Mouse (Mus musculus): Measurements from ENCODE around the gene Dnah2.

Dnah2 gene

DNA sequence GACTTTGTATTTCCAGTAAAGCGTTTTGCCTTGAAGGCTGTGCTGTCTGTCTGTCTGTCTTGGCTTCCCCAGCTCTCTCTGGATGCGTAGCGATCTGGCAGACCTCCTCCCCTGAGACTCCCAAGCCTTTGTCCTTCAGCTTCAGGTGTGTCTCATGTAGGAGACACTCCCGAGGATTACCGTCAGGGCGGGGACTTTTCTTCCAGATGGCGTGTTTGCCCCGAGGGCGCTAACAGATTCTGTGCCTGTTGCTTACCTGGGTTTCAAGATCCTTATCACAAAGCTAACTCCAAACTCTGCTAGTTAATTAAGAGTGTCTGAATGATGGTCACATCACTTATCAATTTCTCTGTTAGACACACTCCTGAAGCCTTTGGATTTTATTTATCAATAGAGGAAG lies 79.6 kb downstream of the Dnah2 start:
- DNase-seq (ENCODE audit: low read depth, low spot score), result no peak

DNA sequence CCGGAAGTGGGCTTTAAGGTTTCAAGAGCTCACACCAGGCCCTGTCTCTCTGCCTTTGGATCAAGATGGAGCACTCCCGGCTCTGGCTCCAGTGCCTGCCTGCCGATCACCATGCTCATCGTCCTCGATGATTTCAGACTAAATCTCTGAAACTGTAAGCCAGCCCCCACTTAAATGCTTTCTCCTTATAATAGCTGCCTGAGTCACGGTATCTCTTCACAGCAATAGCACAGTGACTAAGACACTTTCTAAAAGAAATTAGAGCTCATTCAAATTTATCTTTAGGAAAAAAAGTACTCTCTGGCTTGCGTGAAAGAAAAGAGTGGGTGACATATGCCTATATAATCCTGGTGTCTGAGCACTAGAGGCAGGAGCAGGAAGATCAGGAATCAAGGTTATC lies 84.9 kb downstream of the Dnah2 start:
- no peak for DNase-seq (ENCODE audit: low read depth, low spot score)

DNA sequence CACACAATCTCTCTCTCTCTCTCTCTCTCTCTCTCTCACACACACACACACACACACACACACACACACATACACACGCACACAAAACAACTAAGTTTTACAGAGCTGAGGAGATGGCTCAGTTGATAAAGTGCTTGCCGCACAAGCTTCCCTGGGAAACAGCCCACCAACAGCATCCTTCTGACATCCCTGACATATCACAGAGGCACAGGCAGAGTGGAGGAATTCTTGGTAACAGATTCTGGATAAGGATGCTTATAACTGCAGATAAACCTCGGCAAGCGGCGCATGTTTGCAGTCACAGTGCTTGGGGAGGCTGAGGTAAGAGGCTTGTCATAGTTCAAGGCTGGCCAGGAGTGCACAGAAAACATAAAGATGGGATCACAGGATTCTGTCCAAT lies 87.3 kb downstream of the Dnah2 start:
- no peak for DNase-seq (ENCODE audit: low read depth, low spot score)

DNA sequence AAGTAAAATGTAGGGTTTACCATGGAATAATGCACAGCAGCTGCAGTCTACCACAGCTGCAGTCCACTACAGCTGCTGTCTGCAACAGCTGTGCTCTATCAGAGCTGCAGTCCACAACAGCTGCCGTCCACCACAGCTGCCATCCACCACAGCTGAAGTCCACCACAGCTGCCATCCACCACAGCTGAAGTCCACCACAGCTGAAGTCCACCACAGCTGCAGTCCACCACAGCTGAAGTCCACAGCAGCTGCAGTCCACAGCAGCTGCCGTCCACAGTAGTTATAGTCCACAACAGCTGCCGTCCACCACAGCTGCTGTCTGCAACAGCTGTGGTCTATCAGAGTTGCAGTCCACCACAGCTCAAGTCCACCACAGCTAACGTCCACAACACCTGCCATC lies 89.0 kb downstream of the Dnah2 start:
- DNase-seq (ENCODE audit: low read depth, low spot score), result no peak

DNA sequence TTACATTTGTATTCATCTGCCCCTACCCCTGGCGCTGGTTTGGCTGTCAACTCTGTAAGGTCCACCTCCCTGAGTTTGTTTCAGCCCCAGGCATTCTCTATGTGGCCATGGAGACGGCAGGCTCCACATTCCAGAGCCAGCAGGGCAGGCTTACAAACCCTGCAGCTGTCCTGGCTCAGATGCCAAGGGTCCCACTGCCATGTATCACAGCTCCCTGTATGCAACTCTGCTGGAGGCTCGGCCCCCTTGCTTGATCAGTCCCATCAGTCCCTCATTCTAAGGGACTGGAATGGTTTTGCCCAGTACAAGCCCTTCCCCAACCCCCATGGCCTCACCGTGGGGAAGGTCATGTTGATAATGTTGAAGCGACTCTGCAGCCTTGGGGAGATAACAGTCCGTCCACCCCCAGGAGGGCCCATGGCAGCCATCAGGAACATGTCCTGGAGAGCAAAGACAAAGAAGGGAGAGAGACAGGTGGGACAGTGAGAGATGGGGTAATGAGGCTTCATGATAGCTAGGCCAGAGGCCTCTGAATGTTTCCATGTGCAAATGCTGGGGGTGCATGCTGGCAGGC lies 91.8 kb downstream of the Dnah2 start:
- no peak for DNase-seq (ENCODE audit: low read depth, low spot score)

DNA sequence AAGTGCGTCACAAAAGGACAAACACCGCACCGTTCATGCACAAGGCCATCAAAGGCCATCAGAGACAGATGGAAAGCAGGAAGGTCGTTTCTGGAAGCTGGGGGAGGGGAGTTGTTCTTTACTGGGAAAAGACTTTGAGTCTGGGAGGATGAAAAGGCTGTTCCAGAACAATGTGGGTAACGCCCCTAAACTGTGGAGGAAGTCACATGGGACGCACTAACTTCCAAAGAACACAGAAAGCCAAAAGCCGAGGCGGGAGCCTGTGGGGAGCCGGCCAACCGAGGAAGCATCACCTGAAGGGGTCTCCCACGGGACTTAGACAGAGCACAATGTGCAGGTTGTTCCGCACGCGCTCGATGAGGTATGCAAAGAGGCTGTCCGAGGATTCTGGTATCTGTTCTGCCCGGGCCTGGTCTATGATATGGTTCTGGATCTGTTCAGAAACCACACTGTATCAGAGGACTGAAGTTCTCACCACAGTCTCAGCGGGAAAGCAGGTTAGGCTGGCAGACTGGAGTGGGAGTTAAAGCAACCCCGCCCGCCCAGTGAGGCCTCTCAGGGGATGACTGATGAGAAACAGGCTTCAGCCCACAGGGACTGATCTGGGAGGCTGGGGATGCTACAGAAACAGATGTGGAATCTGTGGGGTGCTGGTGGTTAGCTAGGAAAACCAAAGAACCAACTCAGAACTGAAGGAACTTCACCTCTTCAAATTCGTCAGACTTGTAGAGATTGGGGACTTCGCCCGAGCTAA lies 96.6 kb downstream of the Dnah2 start:
- no peak for DNase-seq (ENCODE audit: low read depth, low spot score)

DNA sequence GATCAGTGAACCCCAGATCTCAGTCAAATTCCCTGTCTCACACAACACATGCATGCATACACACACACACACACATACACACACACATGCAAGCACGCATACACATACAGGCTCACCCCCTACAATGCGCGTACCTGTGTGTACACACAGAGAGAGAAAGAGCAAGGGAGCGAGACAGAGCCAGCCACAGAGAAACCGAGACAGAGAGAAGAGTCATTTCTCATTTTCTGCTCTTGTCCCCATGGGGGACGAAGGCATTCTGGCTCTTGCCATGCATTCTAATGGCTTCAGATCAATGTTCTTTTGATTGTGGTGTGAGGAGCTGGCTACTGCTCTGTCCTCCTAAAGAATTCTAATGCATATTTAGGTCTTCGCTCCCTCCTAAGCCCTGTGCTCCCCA lies 101.6 kb downstream of the Dnah2 start:
- no peak for DNase-seq (ENCODE audit: low read depth, low spot score)

DNA sequence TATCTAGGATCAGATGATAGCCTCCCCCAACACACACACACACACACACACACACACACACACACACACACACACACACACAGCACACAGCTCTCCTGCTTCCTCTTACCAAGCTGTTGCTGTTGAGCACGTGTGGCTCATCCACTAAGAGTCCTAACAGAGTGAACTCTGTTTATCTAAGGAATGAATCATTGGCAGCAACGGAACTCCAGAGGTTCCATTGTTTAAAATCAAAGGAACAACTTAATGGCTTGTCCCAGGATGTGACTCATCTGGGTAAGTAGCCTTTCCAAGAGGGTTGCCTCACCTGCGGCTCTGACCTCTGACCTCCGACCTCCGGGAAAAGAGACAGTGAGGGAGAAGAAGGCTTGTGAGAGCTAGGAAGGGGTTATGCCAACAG lies 105.6 kb downstream of the Dnah2 start:
- no peak for DNase-seq (ENCODE audit: low read depth, low spot score)

DNA sequence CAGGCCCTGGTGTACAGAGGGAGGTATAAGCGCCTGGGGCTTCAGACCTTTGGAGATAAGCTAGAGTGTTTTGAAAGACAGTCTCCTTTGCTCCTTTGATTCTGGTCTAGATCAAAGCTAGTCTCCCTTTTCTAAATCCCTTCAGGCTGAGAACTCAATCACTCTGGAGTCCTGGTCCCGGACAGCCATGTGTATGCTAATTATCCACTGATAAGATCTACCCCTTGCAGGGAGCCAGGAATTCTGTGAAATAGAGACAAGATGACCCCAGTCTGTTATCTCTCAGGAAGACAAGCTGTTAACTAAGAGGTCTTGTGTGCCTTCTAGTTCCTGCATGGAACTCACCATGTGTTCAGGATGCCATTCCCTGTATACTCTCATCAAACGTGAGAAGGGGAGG lies 111.6 kb downstream of the Dnah2 start:
- DNase-seq (ENCODE audit: low read depth, low spot score), result no peak

DNA sequence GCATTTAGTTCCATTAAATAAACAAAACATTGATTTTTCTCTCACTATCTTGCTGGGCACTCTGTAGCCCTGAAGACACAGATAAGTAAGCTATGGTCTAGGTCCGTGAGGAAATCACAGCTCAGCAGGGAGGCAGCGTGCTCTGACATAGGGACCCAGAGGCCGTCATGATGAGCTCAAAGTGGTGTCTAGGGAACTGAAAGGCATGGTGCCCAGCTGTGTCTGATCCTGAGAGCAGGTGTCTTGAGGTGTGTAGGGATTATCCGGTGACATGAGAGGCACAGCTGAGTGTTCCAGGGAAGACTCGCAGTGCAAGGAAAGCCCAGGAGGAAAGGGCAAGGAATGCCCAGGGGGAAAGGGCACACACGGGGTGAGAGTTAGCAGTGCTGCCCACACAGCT lies 115.7 kb downstream of the Dnah2 start:
- no peak for DNase-seq (ENCODE audit: low read depth, low spot score)

DNA sequence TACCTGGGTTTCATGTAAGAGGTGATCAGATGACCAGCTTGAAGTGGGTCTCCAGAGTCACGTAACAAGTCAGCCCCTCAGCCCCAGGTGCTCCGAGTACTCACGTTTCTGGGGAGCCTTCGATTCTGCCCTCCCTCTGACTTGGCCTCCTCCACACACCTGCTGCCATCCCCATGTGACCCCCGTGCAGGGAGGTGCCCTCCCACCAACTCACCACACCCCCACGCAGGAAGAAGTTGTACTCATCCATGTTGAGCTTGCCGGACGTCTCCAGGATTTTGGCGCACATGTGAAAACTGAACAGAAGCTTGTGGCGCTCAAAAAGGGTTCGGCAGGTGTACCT lies 116.3 kb downstream of the Dnah2 start:
- no peak for DNase-seq (ENCODE audit: low read depth, low spot score)

DNA sequence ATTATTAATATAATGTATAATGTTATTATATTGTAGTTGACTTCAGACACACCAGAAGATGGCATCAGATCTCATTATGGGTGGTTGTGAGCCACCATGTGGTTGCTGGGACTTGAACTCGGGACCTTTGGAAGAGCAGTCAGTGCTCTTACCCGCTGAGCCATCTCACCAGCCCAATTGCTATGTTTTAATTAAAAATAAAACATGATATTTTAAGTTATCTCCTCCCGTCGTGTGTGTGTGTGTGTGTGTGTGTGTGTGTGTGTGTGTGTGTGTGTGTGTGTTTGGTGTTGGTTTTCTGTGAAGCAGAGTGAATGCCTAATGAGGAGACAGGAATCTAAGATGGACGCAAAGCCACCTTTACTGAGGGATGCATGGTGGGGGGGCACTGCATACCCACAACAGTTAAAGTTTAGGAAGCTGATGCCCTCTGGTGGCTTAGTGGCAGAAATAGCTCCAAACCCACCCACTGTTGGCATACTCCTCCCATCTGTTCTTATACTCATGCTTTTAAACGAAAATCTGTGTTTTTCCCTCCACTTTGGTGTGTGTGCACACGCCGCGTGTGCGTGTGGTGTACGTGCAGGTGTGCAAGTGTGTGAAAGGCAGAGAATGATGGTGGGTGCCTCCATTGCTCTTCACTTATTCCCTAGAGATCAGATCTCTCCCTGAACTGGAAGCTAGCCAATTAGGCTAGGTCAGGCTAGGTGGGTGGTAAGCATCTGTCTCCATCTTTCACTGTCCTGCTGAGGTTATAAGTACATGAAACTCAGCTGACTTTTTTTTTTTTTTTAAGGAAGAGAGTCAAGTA lies 116.9 kb downstream of the Dnah2 start:
- peak; percentile 65 for DNase-seq (ENCODE audit: low read depth, low spot score)

DNA sequence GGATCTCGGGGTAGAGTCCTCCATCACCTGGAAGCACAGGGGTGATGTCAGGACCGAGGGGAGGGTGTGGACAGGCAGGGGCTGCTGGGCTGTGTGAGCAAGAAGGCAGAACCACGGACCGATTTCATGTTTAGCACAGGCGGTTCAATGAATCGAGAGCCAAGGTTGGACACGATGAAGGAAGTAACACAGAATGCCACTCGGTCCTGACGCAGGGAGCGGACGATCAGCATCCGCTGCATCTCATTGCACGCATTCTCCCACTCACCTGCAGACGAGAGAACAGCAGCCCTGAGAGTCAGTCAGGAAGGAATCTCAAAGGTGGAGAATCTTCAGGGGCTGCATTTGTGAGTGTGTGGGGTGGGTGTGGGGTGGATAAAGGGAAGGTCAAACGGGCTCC lies 118.3 kb downstream of the Dnah2 start:
- DNase-seq (ENCODE audit: low read depth, low spot score), result no peak

DNA sequence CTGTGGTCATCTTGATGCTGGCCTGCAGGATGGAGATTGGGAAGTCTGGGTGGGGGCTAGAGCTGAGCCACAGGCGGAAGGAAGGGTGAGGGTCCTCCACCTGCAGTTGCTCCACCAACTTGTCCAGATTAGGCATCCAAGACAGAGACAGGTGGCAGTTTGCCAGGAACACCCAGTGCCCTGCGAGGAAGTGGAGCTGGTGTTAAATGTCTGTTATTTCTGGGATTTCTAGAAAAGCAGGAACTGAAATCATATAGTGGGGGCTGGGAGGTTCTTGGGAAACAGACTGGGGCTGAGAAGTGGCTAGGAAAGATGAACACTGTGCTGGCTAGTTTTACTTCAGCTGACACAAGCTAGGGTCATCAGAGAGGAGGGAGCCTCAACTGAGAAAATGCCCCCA lies 119.6 kb downstream of the Dnah2 start:
- DNase-seq (ENCODE audit: low read depth, low spot score), result no peak

DNA sequence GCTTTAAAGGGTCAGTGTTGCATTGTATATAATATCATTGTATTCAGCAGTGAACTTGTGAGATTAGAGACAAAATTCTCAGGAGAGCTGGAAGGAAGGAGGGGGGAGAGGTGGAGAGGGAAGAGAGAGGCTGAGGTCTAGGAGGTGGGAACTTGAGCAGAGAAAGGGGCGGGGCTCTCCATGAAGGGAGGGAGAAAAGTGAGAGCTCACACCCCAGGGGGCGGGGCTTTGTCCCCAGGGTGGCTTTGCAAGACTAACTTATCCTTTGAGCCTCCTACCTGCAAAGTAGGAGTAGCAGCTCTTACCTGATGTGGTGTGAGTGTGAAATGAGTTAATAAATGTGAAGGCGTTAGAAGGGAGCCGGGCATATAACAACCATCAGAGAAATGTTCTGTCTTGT lies 120.2 kb downstream of the Dnah2 start:
- DNase-seq (ENCODE audit: low read depth, low spot score), result no peak

DNA sequence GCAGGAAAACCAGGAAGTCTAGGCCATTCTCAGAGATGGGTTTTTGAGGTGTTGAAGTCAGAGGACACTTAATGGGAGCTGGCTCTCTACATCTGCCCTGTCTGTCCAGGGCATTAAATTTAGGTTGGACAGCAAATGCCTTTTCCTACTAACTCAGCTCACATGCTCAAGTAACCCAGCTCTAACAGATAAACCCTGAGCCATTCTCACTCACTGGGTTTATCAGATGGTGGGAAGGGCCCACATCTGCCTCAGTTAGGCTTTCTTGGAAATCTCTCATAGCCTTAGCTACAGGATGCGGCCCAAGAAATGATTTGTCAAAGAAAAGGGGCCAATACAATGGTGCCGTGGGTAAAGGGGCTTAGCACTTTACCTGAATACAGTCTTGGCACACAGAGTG lies 122.7 kb downstream of the Dnah2 start:
- no peak for DNase-seq (ENCODE audit: low read depth, low spot score)

DNA sequence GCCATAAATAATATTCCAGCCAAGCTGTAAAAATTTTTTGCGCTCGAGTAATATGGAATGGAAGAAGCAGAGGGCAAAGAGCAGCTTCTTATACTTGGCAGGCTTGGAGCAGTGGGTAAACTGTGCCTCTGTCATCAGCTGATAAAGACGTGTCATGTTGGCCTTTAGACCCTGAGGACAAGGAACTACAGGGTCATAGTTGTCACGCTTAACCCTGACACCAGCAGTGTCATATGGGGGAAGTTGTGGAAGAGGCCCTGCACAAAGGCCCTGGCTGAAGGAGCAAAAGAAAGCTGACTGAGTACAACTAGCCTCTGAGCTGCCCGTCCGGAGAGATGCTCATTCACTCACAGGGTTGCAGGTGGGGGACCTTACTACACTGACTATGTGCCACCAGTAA lies 125.0 kb downstream of the Dnah2 start:
- no peak for DNase-seq (ENCODE audit: low read depth, low spot score)

DNA sequence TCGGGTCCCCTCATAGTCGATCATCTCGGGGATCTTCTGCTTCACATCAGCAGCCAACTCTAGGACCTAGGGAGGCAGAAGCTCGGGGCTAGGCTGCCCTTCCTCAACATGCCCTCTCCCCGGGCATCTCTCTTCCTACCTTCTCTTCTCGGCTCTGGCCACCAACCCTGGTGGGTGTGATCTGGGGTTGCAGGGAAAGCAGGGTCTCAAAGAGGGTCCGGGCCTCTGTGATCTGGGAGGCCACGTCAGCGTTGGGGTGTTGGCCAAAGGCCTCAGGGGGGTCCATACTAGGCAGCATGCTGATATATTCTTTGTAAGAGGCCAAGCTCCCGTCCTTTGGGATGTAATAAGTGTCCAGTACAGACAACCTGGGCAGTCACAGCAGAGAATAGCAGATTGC lies 126.1 kb downstream of the Dnah2 start:
- no peak for DNase-seq (ENCODE audit: low read depth, low spot score)

DNA sequence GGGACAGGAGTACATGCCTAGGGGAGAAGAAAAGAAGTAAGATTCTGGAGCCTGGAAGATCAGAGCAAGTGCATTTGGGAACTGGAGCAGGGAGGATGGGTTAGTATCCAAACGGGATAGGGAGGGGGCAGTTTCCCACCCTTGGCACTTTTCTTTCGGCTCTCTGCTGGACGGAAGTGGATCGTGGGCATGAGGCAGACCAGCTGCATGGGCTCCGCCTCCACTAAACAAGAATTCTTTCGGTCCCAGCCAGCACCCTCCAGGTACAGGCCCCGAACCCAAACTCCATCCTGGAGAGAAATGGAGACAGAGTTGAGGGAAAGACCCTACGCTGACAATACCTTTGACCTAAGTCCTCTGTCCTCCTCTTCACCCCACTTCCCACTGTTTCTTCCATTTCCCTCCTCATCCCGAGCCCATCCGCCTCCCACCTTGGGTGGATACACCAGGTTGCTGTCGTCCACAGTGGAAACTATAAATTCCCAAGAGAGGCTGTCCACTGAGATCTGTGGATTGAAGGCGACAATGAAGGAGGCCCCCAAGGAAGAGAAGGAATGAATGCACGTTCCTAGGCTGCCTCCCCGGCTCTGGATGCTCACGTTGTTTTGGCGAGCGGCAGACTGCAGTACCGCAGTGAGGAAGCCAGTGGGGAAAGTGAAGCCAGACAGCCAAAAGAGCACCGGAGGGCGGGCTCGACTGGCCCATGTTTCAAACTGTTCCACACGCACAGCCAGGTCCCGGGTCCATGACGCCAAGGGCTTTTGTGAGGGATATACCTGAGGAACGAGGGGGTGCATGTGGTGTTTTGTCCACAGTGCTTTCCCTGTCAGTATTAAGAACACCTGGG lies 127.6 kb downstream of the Dnah2 start:
- DNase-seq (ENCODE audit: low read depth, low spot score), result no peak

DNA sequence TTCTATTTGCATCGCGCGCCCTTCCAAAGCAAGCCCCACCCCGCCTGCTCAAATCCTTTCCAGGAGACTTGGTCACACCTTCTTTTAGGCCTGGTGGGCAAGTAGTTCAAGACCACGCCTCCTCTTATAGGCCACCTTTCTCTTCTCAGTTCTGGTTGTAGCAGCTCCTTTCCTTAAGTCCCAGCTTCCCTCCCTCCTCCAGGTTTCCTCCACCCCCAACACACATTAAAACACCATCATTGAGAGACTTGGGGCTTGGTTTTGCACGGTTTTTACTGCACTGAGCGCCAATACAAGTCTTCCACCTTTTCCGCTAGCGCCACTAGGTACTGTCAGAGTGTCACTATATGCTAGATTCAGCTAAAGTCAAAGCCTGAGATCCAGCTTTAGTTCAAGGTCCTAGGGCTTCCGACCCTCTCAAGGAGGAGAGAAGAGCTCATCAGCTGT lies 128.3 kb downstream of the Dnah2 start:
- DNase-seq (ENCODE audit: low read depth, low spot score), result no peak

DNA sequence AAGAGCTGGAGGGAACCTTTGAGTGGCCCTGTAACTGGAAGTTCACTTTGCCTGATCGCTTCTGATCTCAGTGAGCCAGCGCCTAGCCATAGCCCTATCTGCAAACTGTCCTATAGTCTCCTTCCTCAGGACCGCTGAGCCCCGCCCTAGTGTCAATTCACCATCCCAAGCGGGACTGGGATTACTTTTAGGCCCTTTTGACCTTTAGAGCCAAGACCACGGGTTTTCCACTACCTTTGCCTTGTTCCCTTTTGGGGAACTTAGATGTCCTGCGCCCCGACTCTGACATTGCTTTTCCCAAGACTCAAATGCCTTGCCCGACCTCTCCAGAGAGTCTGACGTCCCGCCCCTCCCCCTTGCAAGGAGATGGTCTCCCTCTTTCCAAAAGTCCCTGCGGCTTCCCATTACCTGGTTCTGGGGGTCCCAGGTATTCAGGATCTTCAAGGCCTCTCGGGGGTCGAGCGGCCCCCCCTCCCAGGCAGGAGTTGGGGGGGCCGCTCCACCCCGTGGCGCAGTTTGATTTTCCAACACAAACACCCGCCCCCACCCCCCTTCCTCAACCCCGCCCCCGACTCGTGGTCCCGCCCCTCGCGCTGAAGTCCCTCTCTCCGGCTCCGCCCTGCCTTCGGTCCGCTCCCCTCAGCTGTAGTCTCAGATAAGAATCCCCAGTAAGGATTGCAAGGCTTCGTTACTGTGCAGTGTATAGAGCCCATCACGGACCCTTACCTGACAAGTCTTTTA lies 128.9 kb downstream of the Dnah2 start:
- DNase-seq (ENCODE audit: low read depth, low spot score), result no peak
